Mouse (Mus musculus): Measurements from ENCODE around the gene Cobl.

DNA sequence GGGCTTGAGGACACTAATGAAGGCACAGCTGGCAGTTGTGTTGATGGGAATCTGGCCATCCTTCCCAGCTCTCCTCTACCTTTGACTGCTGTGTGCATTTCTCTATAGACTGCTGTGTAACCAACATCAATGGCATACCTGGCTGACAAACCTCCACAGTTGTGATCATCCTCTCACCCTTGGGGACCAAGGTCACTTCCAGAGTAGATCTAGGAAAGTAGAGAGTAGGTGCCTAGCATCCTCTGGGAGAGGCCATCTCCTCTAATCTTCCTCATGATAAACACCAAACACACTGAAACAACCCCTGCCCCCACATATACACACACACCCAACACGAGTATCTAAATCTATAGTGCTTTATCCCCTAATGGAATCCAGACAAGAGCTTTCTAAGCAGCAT is 70.1 kb downstream of the Cobl start:
- TF ChIP-seq CTCF (IDR thresholded peaks at IDR 0.05) (no peak), POLR2A (IDR thresholded peaks at IDR 0.05; ENCODE audit: insufficient read depth, low read depth, low read length) (no peak), EP300 (IDR thresholded peaks at IDR 0.05; ENCODE audit: insufficient read depth, low read depth, low read length) (no peak)

Measured in heart, adult 2 months (tissue).